Mouse (Mus musculus) midbrain, embryonic 13.5 days (tissue): Measurements from ENCODE around the gene Klf12. TPM values are rescaled to one million over a fixed set of nuclear protein-coding genes. Genes with fewer than 3 reads are reported as not detected.

Source experiments
- ATAC-seq: fragments of 200-750 bp; cut with Nextera tagmentation; 2 replicates; pipeline ENCODE4 v1.8.0; 2017; ENCODE audit warnings: mild to moderate bottlenecking, moderate TSS enrichment, moderate library complexity
- H3K27ac ChIP-seq: fragments of 300-500 bp; sonication (generic); 2 replicates; pipeline ENCODE4 v1.5.1; 2015; ENCODE audit warnings: inconsistent platforms, mild to moderate bottlenecking, moderate library complexity
- H3K27me3 ChIP-seq: fragments of 300-500 bp; sonication (generic); 2 replicates; pipeline ENCODE4 v1.6.1; 2015; ENCODE audit warnings: mild to moderate bottlenecking, inconsistent platforms
- H3K36me3 ChIP-seq: fragments of 300-500 bp; sonication (generic); 2 replicates; pipeline ENCODE4 v1.6.1; 2015; ENCODE audit warnings: mild to moderate bottlenecking, inconsistent platforms
- H3K4me1 ChIP-seq: fragments of 300-500 bp; sonication (generic); replicated peaks from 2 replicates; pipeline ENCODE4 v1.6.1; 2015; ENCODE audit warnings: inconsistent platforms
- H3K4me2 ChIP-seq: fragments of 300-500 bp; sonication (generic); replicated peaks from 2 replicates; pipeline ENCODE4 v1.6.1; 2015; ENCODE audit warnings: moderate library complexity, mild to moderate bottlenecking, inconsistent platforms
- H3K4me3 ChIP-seq: fragments of 300-500 bp; sonication (generic); replicated peaks from 2 replicates; pipeline ENCODE4 v1.5.1; 2015; ENCODE audit warnings: mild to moderate bottlenecking, inconsistent platforms
- H3K9ac ChIP-seq: fragments of 300-500 bp; sonication (generic); replicated peaks from 2 replicates; pipeline ENCODE4 v1.6.1; 2015; ENCODE audit warnings: mild to moderate bottlenecking, inconsistent platforms
- H3K9me3 ChIP-seq: fragments of 300-500 bp; sonication (generic); 2 replicates; pipeline ENCODE4 v1.6.1; 2016; ENCODE audit warnings: mild to moderate bottlenecking, inconsistent platforms
- WGBS: fragments of 180-500 bp; shearing (Covaris S2); methylation state at CpG from one replicate; pipeline ENCODE4 v1.1.7; 2015; 5-methylcytosine and 5-hydroxymethylcytosine counted together
- polyA plus RNA-seq: library from polyadenylated mRNA; unstranded; fragments of >200 nt; fragmentation: Nextera tagmentation; extraction: Ambion mirVana; gene quantifications from 2 replicates; pipeline ENCODE4 v1.2.1, GENCODE M21; 2015

Gene Klf12
- polyA plus RNA-seq, 1 experiment from 2014 or later, result 58.9 TPM

DNA sequence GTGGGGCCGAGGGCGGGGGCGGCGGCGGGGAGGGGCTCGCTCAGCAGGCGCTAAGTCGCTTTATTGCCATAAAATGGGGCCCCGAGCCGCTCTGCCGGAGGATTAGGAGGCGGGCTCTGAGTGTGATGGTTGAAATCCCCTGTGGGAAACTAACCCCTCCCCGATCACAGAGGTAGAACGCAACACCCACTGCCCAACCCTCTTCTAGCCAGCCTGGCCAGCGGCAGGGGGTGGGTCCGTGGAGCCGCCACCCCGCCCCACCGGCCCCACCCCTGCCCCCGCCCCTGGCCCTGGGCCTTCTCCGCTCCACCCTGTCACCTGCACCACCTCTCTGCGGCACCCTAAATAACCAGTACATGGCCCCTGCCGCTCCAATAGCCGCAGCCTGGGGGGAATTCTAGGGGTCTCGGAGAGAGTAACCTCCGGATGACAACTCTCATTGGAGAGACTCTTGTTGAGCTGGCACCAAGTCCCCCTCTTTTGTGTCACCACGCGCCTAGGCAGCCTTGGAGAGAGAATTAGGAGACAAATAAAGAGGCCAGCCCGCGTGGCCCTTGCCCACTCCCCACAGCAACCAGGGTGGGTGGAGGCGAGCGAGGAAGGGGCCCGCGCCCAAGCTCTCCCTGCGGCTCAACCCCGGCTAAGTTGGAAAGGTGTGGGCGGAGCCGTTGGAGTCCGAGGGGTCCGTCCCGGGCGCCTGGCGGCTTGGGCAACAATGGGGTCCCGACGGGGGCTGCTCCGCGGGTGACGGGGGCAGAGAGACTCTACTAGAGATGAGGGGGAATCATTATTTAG is 579 bp upstream of the Klf12 start:
- under 1% methylated on average over 43 of the region's 48 CpGs for WGBS
- Histone ChIP-seq H3K36me3 (no peaks in the 10 kb centered on the region), H3K27me3 (no peaks in the 10 kb centered on the region), H3K4me2 (peak overlapping the region; percentile 86), H3K9ac (peak overlapping the region; percentile 85), H3K4me3 (peak overlapping the region; percentile 51), H3K9me3 (0 out of 2 replicates have a peak, but pooled peaks cover under 1% of the 10 kb centered on the region), H3K4me1 (peaks cover 33% of the 10 kb centered on the region), H3K27ac (peak overlapping the region; percentile 97)
- ATAC-seq, result peak; percentile 91

DNA sequence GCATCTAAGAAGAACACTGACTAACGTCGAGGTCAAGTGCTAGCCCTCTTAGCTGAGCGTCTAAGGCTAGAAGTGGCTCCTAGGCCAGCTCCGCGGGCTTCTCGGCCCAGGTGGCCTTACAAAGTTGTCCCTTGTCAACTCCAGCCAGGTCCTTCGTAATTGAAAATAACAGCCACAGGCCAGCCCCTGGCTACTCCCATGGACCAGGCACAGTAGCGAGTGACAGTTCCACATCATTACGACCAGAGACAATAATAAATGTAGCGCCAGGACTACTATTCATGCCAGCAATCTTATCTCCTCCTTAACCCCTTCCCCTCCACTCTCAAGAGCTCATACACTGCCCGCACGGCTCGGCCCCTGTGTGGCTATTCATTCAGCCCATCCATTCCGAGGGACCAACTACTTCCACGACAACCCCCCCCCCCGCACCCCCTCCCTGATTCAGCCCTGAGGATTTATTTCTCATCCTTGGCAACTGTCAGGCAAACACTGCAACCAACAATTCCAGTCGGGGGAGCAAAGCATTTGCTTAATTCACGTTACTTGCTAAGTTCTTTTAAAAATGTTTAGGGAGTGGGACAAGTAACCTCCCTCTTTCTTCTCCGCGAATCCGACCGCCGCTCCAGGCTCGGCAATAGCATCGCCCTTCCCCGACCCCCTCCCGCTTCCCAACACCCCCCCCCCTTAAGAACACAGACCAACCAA is 914 bp downstream of the Klf12 start:
- under 1% methylated on average over 27 of the region's 27 CpGs for WGBS
- no peaks in the 10 kb centered on the region for H3K36me3 ChIP-seq
- H3K9me3 ChIP-seq, result 0 out of 2 replicates have a peak, but pooled peaks cover 6% of the 10 kb centered on the region

DNA sequence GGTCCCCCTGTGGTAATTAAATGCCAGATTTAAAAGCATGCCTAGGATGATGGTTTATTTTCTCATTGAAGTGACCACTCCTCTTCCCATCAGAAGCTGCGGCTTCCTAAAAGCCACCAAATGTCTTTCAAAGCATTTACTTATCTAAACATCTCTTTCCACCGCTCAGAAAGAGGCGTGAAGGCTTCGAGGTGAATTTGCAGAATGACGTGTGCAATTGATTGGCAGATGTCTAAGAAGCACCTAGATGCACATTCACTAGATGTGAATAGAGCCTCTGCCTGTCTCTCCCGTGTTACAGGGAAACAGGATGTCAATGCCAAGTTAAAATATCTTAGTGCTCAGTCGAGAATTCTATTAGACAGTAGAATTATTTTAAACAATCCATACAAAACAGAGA is 1.8 kb downstream of the Klf12 start:
- Histone ChIP-seq H3K27me3 (no peaks in the 10 kb centered on the region), H3K9ac (peak overlapping the region; percentile 85), H3K27ac (peak overlapping the region; percentile 97), H3K4me1 (peaks cover 33% of the 10 kb centered on the region), H3K36me3 (no peaks in the 10 kb centered on the region), H3K4me2 (peak overlapping the region; percentile 86), H3K4me3 (peak overlapping the region; percentile 51), H3K9me3 (0 out of 2 replicates have a peak, but pooled peaks cover 6% of the 10 kb centered on the region)
- no peak for ATAC-seq
- WGBS, result under 1% methylated on average over 7 of the region's 7 CpGs

More for the DNA sequence above, 914 bp downstream of the Klf12 start:
- peak overlapping the region; percentile 85 for H3K9ac ChIP-seq
- no peaks in the 10 kb centered on the region for H3K27me3 ChIP-seq
- H3K27ac ChIP-seq, result peak overlapping the region; percentile 97
- peaks cover 33% of the 10 kb centered on the region for H3K4me1 ChIP-seq
- peak; percentile 7 for ATAC-seq
- peak overlapping the region; percentile 86 for H3K4me2 ChIP-seq
- H3K4me3 ChIP-seq, result peak overlapping the region; percentile 51

DNA sequence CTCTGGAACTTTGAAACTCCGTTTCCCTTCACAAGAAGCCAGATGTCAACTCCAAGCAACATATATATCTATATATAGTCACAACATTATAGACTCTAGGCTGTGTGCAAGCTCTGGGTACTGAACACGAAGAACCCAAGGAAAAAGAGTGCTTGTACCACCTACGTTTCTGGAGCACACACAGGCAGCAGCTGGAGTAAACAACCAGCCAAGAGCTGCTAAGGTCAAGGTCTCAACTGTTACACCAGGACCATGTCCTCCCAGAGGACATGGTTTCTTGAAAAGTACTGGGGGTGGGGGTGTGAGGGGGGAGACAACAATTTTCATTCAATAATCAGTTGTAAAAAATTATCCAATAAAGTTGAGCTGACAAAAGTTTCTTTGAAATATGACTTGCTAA is 2.7 kb downstream of the Klf12 start:
- peak overlapping the region; percentile 36 for H3K4me2 ChIP-seq
- H3K9ac ChIP-seq, result no peak overlapping the region
- no peak overlapping the region for H3K27ac ChIP-seq
- H3K4me1 ChIP-seq, result peaks cover 27% of the 10 kb centered on the region
- no peak for ATAC-seq
- 0 out of 2 replicates have a peak, but pooled peaks cover 6% of the 10 kb centered on the region for H3K9me3 ChIP-seq
- no peaks in the 10 kb centered on the region for H3K27me3 ChIP-seq
- H3K4me3 ChIP-seq, result peak overlapping the region; percentile 27
- WGBS, result 58% methylated on average over 3 of the region's 3 CpGs
- no peaks in the 10 kb centered on the region for H3K36me3 ChIP-seq

DNA sequence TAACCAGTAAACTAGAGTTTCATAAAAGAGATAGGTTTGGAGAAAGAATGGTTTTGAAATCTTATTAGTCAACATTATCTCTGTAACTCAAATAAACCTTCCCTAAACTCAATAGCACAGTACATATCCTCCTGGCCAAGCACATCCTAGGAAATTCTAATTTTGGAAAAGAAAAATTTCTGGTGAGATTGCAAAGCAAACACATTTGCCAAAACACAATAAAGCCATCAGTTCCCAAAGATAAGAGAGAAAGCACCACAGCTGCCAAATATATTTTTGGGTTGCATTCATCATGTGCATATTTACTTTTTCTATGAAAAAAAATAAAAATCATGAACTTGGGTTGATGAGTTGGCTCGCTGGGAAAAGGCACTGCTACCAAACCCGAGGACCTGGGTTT is 10.3 kb downstream of the Klf12 start:
- H3K4me3 ChIP-seq, result no peak overlapping the region
- no peak overlapping the region for H3K27ac ChIP-seq
- H3K9me3 ChIP-seq, result 0 out of 2 replicates have a peak, but pooled peaks cover 4% of the 10 kb centered on the region
- H3K9ac ChIP-seq, result no peak overlapping the region
- H3K4me1 ChIP-seq, result peaks cover 8% of the 10 kb centered on the region; the same call in 1 of the 2 replicates
- H3K36me3 ChIP-seq, result no peaks in the 10 kb centered on the region
- WGBS, result 97% methylated on average over 2 of the region's 2 CpGs
- H3K4me2 ChIP-seq, result no peak overlapping the region
- H3K27me3 ChIP-seq, result no peaks in the 10 kb centered on the region
- ATAC-seq, result no peak

DNA sequence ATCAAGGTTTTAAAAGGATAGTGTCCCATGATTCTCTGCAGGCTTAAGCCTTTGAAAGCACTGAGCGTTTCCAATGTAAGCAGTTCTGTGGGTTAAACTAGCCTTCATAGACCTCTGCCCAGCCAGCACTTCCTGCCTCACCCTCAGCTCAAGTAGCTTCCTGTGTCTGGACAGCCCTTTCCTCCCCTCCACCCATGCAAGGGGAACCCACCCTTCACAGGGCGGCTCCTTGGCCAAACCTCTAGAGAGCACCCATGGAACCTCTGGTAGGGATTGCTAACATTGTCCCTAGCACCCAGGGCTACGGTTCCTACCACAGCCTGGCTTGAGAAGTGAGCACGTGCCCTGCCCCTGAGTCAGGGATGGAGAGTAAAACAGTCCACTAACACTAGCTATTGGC is 23.9 kb downstream of the Klf12 start:
- no peaks in the 10 kb centered on the region for H3K36me3 ChIP-seq
- no peak overlapping the region for H3K4me2 ChIP-seq
- WGBS, result 92% methylated on average over 4 of the region's 4 CpGs
- 0 out of 2 replicates have a peak, but pooled peaks cover 3% of the 10 kb centered on the region for H3K4me1 ChIP-seq
- no peak overlapping the region for H3K4me3 ChIP-seq
- peak; percentile 37; the same call in 1 of the 2 replicates for ATAC-seq
- H3K27ac ChIP-seq, result no peak overlapping the region
- no peak overlapping the region for H3K9ac ChIP-seq
- H3K27me3 ChIP-seq, result no peaks in the 10 kb centered on the region
- H3K9me3 ChIP-seq, result no peaks in the 10 kb centered on the region

DNA sequence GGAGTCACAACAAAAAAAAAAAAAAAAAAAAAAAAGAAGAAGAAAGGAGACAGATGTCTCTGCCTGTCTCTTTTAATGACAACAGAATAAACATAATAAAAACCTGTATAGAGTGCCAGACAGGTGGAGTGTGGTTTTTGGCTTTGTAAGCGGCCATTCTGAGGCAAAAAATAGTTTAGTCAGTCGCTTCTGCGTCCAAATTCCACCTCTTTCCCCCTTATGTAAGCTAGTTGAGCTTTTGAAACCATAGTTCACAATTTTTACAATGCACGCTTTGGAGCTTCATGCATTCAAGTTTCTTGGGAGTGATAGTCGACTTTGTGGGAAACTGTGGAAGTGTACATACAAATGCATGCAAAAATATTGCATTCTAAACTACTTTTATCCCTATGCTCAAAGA is 41.4 kb downstream of the Klf12 start:
- Histone ChIP-seq H3K4me3 (no peak overlapping the region), H3K27me3 (no peaks in the 10 kb centered on the region), H3K4me2 (no peak overlapping the region), H3K9ac (no peak overlapping the region), H3K4me1 (no peaks in the 10 kb centered on the region), H3K9me3 (no peaks in the 10 kb centered on the region), H3K27ac (no peak overlapping the region), H3K36me3 (peaks cover 7% of the 10 kb centered on the region; the same call in 1 of the 2 replicates)
- no peak for ATAC-seq
- WGBS, result 89% methylated on average over 5 of the region's 5 CpGs

DNA sequence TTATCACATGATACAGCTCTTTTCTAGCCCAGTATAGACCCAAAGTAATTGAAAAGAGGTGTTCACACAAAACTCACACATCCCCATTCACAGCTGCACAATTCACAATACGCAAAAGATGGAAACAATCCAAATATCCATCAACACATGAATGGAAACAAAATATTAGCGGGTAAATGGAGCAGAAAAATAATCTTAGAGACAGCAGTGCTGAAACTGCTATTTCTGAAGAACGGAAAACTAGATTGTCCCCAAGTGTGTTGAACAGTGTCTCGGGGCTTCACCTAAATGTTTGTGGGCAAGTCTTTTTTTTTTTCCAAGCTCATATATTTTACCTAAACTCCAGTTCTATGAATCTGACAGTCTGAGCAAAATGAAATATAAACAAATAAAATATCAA is 44.6 kb downstream of the Klf12 start:
- ATAC-seq, result no peak
- Histone ChIP-seq H3K27me3 (no peaks in the 10 kb centered on the region), H3K4me2 (no peak overlapping the region), H3K36me3 (peaks cover 4% of the 10 kb centered on the region; the same call in 1 of the 2 replicates), H3K27ac (no peak overlapping the region), H3K9ac (no peak overlapping the region), H3K4me1 (peaks cover 6% of the 10 kb centered on the region; the same call in 1 of the 2 replicates), H3K4me3 (no peak overlapping the region), H3K9me3 (no peaks in the 10 kb centered on the region)
- 92% methylated on average over 4 of the region's 4 CpGs for whole genome bisulfite sequencing

DNA sequence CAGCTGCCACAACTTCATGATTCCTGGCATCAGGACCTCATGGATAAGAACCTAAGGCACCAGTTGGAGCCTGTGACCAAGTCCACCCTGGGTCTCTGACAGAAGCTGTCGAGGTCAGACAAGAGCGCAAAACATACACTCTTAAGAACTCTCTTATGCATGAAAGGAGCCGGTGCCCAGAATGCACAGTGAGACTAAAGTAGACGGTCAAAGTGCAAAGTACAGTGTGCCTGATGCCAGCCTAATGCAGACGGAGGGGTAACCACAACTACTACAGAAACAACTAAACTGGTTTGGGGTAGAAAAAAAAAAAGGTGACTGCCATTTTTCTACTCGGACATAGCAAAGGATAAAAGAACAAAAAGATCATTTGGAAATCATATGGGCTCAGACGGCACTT is 47.7 kb downstream of the Klf12 start:
- WGBS, result 86% methylated on average over 7 of the region's 7 CpGs

DNA sequence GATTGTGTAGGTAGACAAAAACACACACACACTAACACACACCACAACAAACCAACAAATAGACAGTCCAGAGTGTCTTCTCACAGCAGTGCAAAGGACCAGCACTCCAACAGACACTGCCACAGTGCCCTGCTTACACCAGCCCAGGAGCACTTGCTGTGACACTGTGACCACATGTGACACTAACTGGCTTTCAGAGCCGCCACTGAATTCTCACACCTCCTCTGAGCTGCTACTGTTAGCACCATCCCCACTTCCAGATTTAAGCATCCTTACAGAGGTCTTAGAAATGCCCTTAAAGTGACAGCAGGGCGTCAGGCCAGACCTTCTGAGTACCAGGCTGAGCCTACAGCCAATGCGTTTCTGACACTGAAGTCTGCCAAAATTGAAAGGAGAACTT is 48.7 kb downstream of the Klf12 start:
- peaks cover 11% of the 10 kb centered on the region for H3K4me1 ChIP-seq
- H3K27ac ChIP-seq, result no peak overlapping the region
- 0 out of 2 replicates have a peak, but pooled peaks have one; percentile 37 for ATAC-seq
- no peaks in the 10 kb centered on the region for H3K9me3 ChIP-seq
- WGBS, result 46% methylated on average over 3 of the region's 3 CpGs
- H3K9ac ChIP-seq, result no peak overlapping the region
- H3K27me3 ChIP-seq, result no peaks in the 10 kb centered on the region
- H3K4me3 ChIP-seq, result no peak overlapping the region
- no peaks in the 10 kb centered on the region for H3K36me3 ChIP-seq
- no peak overlapping the region for H3K4me2 ChIP-seq

More for the DNA sequence above, 47.7 kb downstream of the Klf12 start:
- no peaks in the 10 kb centered on the region for H3K27me3 ChIP-seq
- no peak for ATAC-seq
- no peak overlapping the region for H3K4me3 ChIP-seq
- H3K4me1 ChIP-seq, result peaks cover 11% of the 10 kb centered on the region
- no peak overlapping the region for H3K27ac ChIP-seq
- no peak overlapping the region for H3K4me2 ChIP-seq
- H3K9ac ChIP-seq, result no peak overlapping the region
- H3K36me3 ChIP-seq, result no peaks in the 10 kb centered on the region
- no peaks in the 10 kb centered on the region for H3K9me3 ChIP-seq

DNA sequence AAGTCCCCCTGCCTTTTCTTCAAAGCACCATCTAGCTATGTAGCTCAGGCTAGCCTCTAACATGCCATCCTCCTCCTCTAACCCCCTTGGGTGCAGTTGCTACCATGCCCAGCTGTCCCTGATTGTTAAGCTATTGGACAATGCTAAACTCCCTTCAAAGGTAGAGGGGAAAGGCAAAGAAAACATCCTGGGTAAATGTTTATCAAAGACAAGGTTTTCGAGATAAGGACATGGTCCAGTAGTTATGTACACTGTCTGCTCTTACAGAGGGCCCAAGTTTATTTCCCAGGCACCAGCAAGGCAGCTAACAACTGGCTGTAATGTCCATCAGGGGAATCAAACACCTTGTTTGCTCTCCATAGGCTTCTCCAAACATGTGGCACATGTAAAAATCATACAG is 53.1 kb downstream of the Klf12 start:
- no peak overlapping the region for H3K4me3 ChIP-seq
- no peak overlapping the region for H3K27ac ChIP-seq
- no peak overlapping the region for H3K4me2 ChIP-seq
- peaks cover 11% of the 10 kb centered on the region for H3K4me1 ChIP-seq
- H3K9me3 ChIP-seq, result no peaks in the 10 kb centered on the region
- no peak overlapping the region for H3K9ac ChIP-seq
- H3K36me3 ChIP-seq, result no peaks in the 10 kb centered on the region
- WGBS, result 67% methylated on average over 1 of the region's 1 CpGs
- no peaks in the 10 kb centered on the region for H3K27me3 ChIP-seq
- no peak for ATAC-seq

DNA sequence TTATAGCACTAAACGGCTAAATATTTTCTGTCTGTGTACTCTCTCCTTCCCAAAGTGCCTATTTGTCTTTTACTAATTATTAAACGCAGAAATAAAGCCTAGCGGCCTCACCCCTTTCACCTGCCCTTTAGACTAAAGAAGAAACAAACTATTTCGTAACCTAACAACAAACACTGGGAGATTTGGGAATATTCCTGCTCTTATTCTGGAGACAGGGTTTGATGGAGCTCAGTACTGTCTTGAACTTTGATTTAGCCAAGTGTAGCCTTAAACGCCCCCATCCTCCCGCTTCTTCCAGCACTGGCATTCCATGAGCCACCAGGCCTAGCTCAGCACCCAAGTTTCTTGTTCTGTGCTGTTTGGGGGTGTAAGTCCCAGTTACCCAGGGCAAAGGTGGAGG is 56.4 kb downstream of the Klf12 start:
- no peaks in the 10 kb centered on the region for H3K9me3 ChIP-seq
- no peak for ATAC-seq
- peaks cover 19% of the 10 kb centered on the region for H3K4me1 ChIP-seq
- 94% methylated on average over 6 of the region's 6 CpGs for WGBS
- H3K27me3 ChIP-seq, result no peaks in the 10 kb centered on the region
- no peak overlapping the region for H3K4me2 ChIP-seq
- H3K36me3 ChIP-seq, result no peaks in the 10 kb centered on the region
- H3K9ac ChIP-seq, result no peak overlapping the region
- H3K4me3 ChIP-seq, result no peak overlapping the region
- no peak overlapping the region for H3K27ac ChIP-seq
